Mouse (Mus musculus) megakaryocyte-erythroid progenitor cell, adult 5-6 weeks (primary cell): Measurements from ENCODE around the gene S100a3. TPM values are rescaled to one million over a fixed set of nuclear protein-coding genes. Genes with fewer than 3 reads are reported as not detected.

Experiments used
- ATAC-seq: replicated peaks from 2 replicates; pipeline ENCODE4 v1.8.0; 2016; ENCODE audit warnings: mild to moderate bottlenecking, inconsistent platforms; ENCODE audit not compliant: severe bottlenecking, poor library complexity, low FRiP score, low TSS enrichment
- total RNA-seq, 2 experiments: library from RNA; stranded (forward) in 1 of 2; stranded (reverse) in 1 of 2; fragments of 200-1000, 215-1000 nt in 1 of 2; fragments of >200 nt in 1 of 2; fragmentation: Nextera tagmentation in 1 of 2; gene quantifications; 2 replicates each; pipeline ENCODE4 v1.2.3; 2014 to 2017

S100a3 gene
- total RNA-seq, 2 experiments from 2014 or later = not detected

GRCm38 (mm10) chr3:90550421-90550790 is 10.0 kb upstream of the S100a3 start:
- ATAC-seq = no peak

GRCm38 (mm10) chr3:90552231-90552630 is 8.1 kb upstream of the S100a3 start:
- no peak for ATAC-seq

- no peak for ATAC-seq
Observed at GRCm38 (mm10) chr3:90555954-90556353, 4.4 kb upstream of the S100a3 start.

- ATAC-seq = no peak
Observed at GRCm38 (mm10) chr3:90574691-90575090, 14.3 kb downstream of the S100a3 start.

GRCm38 (mm10) chr3:90575320-90575719 is 14.9 kb downstream of the S100a3 start:
- no peak for ATAC-seq

GRCm38 (mm10) chr3:90576351-90577001 is 16.1 kb downstream of the S100a3 start:
- ATAC-seq = no peak

- no peak for ATAC-seq
Observed at GRCm38 (mm10) chr3:90579433-90579832, 19.1 kb downstream of the S100a3 start.

GRCm38 (mm10) chr3:90581141-90581540 is 20.8 kb downstream of the S100a3 start:
- ATAC-seq = no peak

GRCm38 (mm10) chr3:90582156-90582555 is 21.8 kb downstream of the S100a3 start:
- ATAC-seq = no peak

GRCm38 (mm10) chr3:90582556-90582955 is 22.2 kb downstream of the S100a3 start:
- ATAC-seq = no peak

- ATAC-seq = no peak
Observed at GRCm38 (mm10) chr3:90583893-90584292, 23.5 kb downstream of the S100a3 start.

GRCm38 (mm10) chr3:90585595-90585994 is 25.2 kb downstream of the S100a3 start:
- peak; percentile 66; the same call in 1 of the 2 replicates for ATAC-seq

GRCm38 (mm10) chr3:90586016-90586643 is 25.8 kb downstream of the S100a3 start:
- no peak for ATAC-seq

- ATAC-seq = peak; percentile 43; the same call in 1 of the 2 replicates
Observed at GRCm38 (mm10) chr3:90586906-90587305, 26.5 kb downstream of the S100a3 start.

GRCm38 (mm10) chr3:90587361-90588101 is 27.2 kb downstream of the S100a3 start:
- no peak for ATAC-seq

- ATAC-seq = no peak
Observed at GRCm38 (mm10) chr3:90589390-90589789, 29.0 kb downstream of the S100a3 start.

GRCm38 (mm10) chr3:90589947-90590346 is 29.6 kb downstream of the S100a3 start, which contains the start of gene S100a2:
Gene S100a2 (plus strand): TSS chr3:90590247.
- no peak for ATAC-seq

GRCm38 (mm10) chr3:90594466-90594865 is 34.1 kb downstream of the S100a3 start:
- ATAC-seq = no peak

- no peak for ATAC-seq
Observed at GRCm38 (mm10) chr3:90595556-90595955, 35.2 kb downstream of the S100a3 start.

GRCm38 (mm10) chr3:90596810-90597209 is 36.4 kb downstream of the S100a3 start:
- no peak for ATAC-seq
